Mouse (Mus musculus) ovary, postnatal 14 days (tissue): ENCODE results near the gene Clstn1.

ENCODE experiments used
- DNase-seq: peaks from one replicate; pipeline ENCODE4 v3.0.0; 2022; ENCODE audit warnings: low spot score

Clstn1 gene

DNA sequence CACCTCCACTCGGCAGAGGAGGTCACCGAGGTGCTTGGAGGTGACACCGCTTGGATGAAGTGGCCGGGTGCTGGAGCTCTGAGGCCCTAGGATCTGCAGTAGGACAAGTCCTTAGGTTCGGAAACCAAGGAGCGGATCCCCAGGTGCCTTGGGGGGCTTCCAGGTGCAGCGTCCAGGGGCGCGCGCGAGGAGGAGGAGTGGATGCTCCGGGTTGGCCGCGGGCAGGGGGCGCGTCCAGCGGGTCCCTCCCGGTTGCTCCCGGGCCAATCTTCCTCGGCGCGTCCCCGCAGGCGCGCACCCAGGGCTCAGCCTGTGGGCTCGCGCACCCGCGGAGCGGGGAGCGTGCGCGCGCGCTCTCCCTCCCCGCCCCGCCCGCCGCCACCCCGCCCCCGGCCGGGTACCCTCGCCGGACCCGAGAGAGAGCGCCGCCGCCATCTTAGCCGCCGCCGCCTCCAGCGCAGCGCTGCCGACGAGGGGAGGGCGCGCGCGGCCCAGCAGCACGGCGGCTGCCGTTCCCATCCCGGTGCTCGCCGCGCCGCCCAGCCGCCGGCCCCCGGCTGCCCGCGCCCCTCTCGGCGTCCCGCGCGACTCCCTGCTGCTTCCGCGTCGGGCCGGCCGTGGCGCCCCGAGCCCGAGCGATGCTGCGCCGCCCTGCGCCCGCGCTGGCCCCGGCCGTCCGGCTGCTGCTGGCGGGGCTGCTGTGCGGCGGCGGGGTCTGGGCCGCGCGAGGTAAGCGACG lies at the start of gene Clstn1:
Gene Clstn1, plus strand, starts transcription at position 425 of the 739 bp plus-strand sequence.
- peak; percentile 51 for DNase-seq

DNA sequence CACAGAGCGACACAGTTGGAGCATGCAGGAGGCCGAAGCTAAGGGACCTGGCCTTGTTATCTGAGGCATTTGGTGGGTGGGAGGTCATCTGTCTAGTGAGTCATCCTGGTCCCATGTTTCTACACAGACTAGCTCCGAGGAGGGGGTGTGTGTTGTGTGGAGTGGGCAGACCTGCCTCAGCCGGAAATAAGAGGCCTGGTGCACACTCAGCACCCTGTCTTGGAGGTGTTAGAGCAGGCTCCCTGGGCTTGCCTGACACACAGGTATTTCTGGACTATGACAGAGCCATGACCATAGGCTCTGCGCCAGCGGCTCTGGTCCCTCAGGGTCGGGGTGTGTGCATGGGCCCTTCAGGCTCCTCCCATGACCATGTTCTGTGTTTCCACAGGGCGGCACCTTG lies 46.8 kb upstream of the Clstn1 start:
- DNase-seq: no peak

- DNase-seq: no peak
Measured at GRCm38 (mm10) chr4:149541935-149542334, 44.3 kb upstream of the Clstn1 start.

DNA sequence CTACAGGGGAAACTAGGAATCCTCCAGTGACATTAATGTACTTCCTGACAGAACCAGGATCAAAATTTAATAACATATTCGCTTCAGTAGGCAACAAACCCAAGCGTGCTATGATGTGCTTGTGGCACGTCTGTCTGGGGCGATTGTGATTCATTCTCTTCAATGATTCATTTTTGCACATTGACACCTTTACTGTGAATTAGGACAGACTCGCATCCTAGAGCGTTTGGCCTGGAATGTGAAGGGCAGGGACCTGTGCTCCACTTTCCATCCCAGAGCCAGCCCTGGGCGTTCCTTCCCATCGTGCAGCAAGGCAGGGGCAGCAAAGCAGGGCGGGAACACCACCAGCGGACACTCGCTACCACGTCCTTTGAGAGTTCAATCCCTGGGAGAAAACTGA lies 43.8 kb upstream of the Clstn1 start:
- no peak for DNase-seq

DNA sequence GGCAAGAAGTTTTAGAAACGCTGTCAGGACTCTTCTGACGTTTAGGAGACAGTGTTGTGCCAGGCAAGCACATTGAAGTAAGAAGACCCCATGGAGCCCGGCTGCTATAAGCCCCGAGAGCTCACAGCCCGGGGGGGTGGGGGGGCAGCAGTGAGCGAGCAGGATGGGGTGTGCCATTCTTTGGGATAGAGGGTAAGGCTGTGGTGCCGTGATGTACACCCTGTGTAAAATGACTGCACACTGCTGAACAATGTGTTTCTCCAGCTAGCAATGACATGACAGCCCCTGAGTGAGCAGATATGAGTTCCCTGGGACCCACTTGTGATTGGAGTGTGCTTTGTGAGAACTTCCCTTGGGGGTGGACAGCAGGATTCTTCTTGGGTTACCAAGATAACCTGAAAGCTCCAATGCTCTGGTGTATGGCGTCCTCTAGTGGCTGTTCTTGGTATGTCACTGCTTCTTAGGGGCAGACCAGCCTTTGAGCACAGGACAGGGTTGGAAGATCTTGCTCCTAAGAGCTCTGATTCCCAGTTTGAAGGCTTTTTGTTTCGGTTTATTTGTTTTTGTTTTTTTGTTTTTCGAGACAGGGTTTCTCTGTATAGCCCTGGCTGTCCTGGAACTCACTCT lies 43.2 kb upstream of the Clstn1 start:
- DNase-seq: peak; percentile 92

DNA sequence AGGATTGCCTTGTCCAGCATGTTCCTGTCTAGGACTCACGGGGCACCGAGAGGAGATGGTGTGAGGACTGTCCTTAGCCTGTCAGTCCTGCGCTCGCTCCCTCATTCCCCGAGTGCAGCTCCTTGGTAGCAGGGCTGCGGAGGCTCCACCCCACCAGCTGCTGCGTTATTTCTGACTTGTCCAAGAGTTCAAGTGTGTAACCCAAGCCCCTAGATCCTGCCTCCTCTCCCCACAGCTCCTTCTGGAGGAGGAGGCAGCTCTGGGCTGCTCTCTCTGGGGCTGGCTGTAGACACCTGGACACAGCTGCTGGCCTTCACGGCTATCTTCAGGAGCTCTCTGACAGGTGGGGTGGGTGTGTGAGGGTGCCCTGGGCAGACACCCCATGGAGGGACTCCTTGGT lies 41.4 kb upstream of the Clstn1 start:
- DNase-seq: no peak

GRCm38 (mm10) chr4:149546797-149547444 lies 39.3 kb upstream of the Clstn1 start:
- no peak for DNase-seq

- no peak for DNase-seq
Measured at GRCm38 (mm10) chr4:149547523-149547922, 38.7 kb upstream of the Clstn1 start.

DNA sequence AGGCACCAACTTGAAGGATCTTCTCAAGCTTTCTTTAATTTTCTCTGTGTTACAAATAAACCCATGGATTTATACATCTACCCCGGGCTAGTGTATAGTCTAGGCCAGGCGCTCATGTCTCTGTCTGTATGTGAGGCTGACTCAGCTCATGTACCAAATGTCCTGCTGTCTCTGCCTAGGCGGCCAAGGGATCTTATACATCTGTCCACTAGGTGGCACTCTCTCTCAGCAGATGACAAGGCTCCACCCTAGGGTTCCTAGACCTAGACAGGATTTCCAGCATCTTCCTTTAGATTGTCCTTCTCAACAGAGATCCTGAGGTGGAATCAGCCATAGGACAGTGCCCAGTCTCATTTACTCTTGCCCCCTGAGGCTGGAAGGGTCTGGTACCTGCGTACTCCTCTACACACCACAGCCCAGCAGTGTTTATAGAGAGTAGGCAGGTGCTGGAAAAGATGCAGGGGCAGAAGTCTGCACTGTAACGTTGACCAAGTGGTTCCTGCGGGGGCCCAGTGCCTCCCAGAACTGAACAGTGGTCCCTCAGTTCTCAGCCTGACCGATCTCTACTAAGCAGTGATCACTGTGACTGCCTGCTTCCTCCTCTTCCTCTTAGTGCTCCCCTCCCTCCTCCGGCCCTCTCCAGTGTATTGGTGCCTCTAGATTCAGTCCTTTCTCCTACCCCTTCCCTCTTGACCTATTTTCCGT lies 36.9 kb upstream of the Clstn1 start:
- peak; percentile 80 for DNase-seq

GRCm38 (mm10) chr4:149550866-149551265 lies 35.4 kb upstream of the Clstn1 start:
- DNase-seq: no peak

DNA sequence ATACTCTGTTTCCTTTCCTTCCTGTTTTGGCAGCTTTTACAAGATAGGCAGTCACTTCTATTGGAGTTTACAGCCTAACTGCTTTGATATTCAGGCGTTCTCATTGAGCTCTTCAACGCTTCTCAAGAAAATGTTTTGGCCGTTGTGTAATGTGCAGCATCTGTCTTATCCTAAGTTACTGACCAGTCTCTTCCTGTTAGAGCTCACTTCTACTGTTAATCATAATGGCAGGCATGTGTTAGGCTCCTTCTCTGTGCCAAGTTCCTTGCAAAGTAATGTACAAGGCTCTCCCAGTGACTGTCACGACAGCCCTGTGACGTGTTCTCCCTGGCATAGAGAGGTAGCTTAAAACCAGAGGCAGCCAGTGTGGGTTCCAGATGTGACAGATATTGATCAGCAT lies 34.6 kb upstream of the Clstn1 start:
- DNase-seq: no peak

GRCm38 (mm10) chr4:149553834-149554233 lies 32.4 kb upstream of the Clstn1 start:
- no peak for DNase-seq

DNA sequence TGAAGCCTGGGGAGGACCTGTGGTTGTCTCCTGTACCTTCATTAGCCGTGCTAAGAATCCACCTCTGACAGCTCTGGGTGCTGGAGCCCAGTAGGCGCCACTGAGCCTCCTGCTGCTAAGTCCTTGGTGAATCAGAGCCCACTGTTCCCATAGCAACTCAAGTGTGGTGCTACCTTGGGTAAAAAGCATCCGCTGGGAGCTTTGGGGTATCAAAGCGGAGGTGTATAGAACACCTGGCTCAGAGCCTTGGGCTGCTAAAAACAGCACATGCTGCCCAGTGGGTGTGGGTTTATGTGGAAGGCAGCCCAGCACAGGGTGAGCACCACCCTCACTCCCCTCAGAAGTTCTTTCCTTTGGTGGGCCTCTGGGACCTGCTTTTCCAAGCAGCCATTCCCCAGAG lies 30.2 kb upstream of the Clstn1 start:
- no peak for DNase-seq

DNA sequence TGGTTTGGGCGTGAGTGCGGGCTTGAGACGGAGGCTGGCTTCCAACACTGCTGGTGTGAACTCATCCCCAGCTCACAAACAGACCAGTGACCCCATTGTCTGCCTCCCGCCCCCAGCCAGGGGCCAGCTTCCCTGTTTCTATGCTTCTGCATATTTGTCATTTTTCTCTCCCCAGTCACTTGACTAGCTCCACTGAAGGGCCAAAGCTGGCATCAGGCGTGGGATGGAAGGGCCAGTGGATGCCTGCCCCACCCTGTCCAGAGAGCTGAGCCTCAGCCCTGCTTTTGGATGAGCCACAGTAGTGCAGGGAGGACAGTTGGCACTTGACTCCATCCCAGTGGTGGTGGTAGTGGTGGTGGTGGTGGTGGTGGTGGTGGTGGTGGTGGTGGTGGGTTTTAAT lies 28.4 kb upstream of the Clstn1 start:
- no peak for DNase-seq

GRCm38 (mm10) chr4:149558389-149558788 lies 27.9 kb upstream of the Clstn1 start:
- no peak for DNase-seq

- DNase-seq: no peak
Measured at GRCm38 (mm10) chr4:149561392-149561791, 24.9 kb upstream of the Clstn1 start.

DNA sequence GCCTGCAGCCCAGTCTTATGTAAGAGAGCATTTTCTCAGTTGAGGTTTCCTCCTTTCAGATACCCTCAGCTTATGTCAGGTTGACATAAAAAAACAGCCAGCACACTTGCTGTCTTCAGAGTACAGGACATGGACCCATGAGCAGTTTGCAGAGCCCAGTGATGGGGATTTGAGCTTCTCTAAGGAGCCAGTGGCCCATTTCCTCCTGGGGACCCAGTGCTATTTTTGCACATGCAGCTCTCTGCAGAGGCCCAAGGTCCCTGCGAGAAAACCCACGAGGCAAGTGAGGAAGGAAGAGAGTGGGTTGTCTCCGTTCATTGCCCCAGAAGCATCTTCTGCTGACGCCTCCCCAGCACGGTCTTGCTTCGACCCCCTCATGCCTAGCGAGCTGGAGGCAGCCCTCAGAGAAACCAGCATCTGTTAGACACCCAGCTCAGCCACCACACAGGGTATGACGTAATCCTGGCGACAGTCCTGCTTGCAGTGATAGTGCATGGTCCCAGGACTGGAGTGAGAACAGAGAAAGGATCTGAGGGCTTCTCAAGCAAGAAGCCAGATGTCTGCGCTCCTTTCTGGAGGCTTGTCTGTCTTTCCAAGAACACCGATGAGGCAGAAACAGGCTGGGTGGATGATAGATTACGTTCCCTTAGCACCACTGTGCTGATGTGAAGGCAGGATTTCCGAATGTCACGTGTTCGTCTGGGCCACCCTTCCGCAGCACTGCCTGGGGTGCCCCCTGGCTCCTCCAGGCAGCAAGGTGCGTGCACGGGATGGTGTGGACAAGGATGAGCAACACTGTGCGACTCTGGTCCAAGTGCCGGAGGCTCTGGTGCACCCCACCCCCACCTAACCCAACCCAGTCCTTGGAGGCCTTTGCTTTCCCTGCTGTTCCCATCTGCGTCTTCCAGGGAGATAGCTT lies 24.0 kb upstream of the Clstn1 start:
- DNase-seq: no peak

DNA sequence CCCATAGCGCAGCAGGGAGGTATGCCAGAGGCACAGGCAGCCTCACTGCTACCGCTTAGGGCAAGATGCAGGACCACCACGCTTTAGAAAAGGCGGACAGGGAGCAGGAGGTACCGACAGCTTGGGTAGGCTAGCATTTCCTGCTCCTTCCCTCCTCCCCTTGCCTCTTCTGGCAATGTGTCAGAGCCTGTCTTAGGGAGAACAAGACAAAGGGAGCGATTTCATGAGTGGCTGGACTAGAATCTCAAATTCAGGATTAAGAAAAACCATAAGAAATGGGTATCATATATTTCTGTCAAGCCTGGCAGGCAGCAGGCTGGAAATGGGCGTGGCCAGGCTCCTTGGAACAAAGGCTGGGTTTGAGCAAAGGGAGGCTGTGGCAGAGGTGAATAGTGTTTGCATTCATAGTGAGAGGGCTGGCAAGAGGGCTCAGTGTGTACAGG lies 23.3 kb upstream of the Clstn1 start:
- DNase-seq: no peak

GRCm38 (mm10) chr4:149563941-149564361 lies 22.3 kb upstream of the Clstn1 start:
- DNase-seq: no peak

DNA sequence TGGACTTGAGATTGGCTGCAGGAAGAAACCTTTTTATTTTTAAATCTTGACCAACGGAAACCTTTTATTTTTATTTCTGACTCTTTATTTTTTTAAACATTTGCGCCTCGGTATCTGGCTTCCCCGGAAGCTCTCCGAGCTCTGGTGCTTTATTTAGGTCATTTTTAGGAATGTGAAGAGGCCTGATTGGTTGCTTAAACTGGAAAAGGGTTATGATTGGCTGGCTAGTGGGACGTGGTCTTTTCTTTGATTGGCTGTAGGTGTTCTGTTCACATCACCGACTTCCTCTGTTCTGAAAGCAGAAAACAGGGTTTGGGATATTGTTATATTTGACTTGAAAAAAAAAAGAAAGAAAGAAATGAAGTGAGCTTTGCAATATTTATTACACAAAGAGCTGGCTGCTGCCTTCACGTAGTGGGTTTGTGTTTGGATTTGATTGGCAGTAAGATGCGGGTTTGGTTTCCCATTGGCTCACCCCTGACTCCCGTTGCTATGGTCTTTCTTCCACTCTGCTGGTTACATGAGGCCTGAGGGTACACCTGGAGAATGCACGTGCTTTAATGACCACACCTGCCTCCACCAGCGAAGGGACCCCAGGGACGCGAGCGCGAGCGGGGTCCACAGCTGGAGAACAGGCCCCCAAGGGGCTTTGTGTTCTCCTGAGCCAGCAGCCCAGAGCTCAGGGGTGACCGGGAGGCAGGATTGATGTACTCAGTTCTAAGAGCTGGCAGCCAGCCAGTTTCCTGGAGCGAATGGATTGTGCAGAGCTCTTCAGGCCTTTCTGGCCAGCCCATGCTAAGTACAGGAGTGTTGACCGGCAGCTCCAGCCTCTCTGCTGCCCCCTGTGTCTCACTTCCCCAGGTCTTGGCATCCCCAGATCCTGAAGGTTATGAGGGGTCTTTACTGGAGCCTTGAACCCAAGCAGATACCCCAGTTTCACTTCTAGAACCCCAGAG lies 21.5 kb upstream of the Clstn1 start:
- DNase-seq: peak; percentile 58
